Comparison of ENCODE assay signal across 1 mouse cellular context in genomic region chr4:152298836-152299235, GRCm38 (mm10).
TF ChIP-seq lines count a peak whose summit lies in the region.

No protein-coding gene starts in this region.

TF ChIP-seq in ES-E14, 5 proteins besides CTCF, POLR2A, EP300 and RAD21 (continued from another document):
- no peak for TF ChIP-seq ZNF384 (IDR thresholded peaks at IDR 0.05; ENCODE audit: low read depth, low read length)
- no peak for TF ChIP-seq ZC3H11A (IDR thresholded peaks at IDR 0.05; ENCODE audit: borderline replicate concordance, low read depth, low read length)
- no peak for TF ChIP-seq MAFK (IDR thresholded peaks at IDR 0.05; ENCODE audit: insufficient read depth, low read depth, low read length)
